Mouse (Mus musculus) lung, postnatal 4 days (tissue): ENCODE results near the gene Fastkd2.

Experiments
- DNase-seq, 2 experiments: peaks; one replicate each; pipeline ENCODE4 v3.0.0; 2021

Fastkd2 gene

GRCm38 (mm10) chr1:63730240-63730771, at the start of gene Fastkd2, which contains the start of gene Mdh1b:
TSS of gene Fastkd2 (plus strand) at chr1:63730614.
TSS of gene Mdh1b (minus strand) at chr1:63730318.
- peak; percentile 88 to 92 for DNase-seq

GRCm38 (mm10) chr1:63686827-63687226, 43.6 kb upstream of the Fastkd2 start, which contains the start of gene Dytn:
TSS of gene Dytn (minus strand) at chr1:63686927.
- DNase-seq = no peak

- no peak for DNase-seq
Measured at GRCm38 (mm10) chr1:63696861-63697260, 33.6 kb upstream of the Fastkd2 start.

- DNase-seq = no peak
Measured at GRCm38 (mm10) chr1:63705733-63706132, 24.7 kb upstream of the Fastkd2 start.

- no peak for DNase-seq
Measured at GRCm38 (mm10) chr1:63708876-63709275, 21.5 kb upstream of the Fastkd2 start.

- no peak for DNase-seq
Measured at GRCm38 (mm10) chr1:63720161-63720560, 10.3 kb upstream of the Fastkd2 start.

GRCm38 (mm10) chr1:63729796-63730195, 618 bp upstream of the Fastkd2 start:
- peak in 1 of 2 experiments; percentile 4 for DNase-seq

GRCm38 (mm10) chr1:63756005-63756404, 25.6 kb downstream of the Fastkd2 start:
- no peak for DNase-seq

GRCm38 (mm10) chr1:63763212-63763694, 32.8 kb downstream of the Fastkd2 start:
- DNase-seq = peak; percentile 31 to 43

- DNase-seq = no peak
Measured at GRCm38 (mm10) chr1:63763881-63764386, 33.5 kb downstream of the Fastkd2 start.

GRCm38 (mm10) chr1:63764395-63764794, 34.0 kb downstream of the Fastkd2 start:
- no peak for DNase-seq

- DNase-seq = no peak
Measured at GRCm38 (mm10) chr1:63768112-63768511, 37.7 kb downstream of the Fastkd2 start.

GRCm38 (mm10) chr1:63769167-63769566, 38.8 kb downstream of the Fastkd2 start, which contains the start of gene 4933402D24Rik:
TSS of gene 4933402D24Rik (minus strand) at chr1:63769267.
- DNase-seq = no peak

- no peak for DNase-seq
Measured at GRCm38 (mm10) chr1:63770309-63770708, 39.9 kb downstream of the Fastkd2 start.

- DNase-seq = no peak
Measured at GRCm38 (mm10) chr1:63776396-63776795, 46.0 kb downstream of the Fastkd2 start.

GRCm38 (mm10) chr1:63776902-63777630, 46.7 kb downstream of the Fastkd2 start:
- no peak for DNase-seq

- no peak for DNase-seq
Measured at GRCm38 (mm10) chr1:63794326-63794725, 63.9 kb downstream of the Fastkd2 start.
